Mouse (Mus musculus): ENCODE measurements at regions not wholly inside any gene's neighbourhood (a gene's known extent, or its start where the extent isn't known, plus 50 kb on each side); places are given as distances from the start of the nearest gene placed in this dataset.

- TF ChIP-seq GATA1 (IDR thresholded peaks at IDR 0.05; ENCODE audit: borderline replicate concordance, low read length) = no peak
- no peak for TF ChIP-seq CTCF (IDR thresholded peaks at IDR 0.05; ENCODE audit: low read depth, low read length)
- TF ChIP-seq POLR2AphosphoS5 (IDR thresholded peaks at IDR 0.05; ENCODE audit: insufficient replicate concordance, low read depth, low read length) = no peak
- TF ChIP-seq TAL1 (conservative IDR thresholded peaks at IDR 0.05; ENCODE audit: low read depth, low read length) = no peak
Measured at GRCm38 (mm10) chr13:71263315-71263878, 421.8 kb upstream of the Adamts16 start.

All from G1E (cell line).